Mouse (Mus musculus) limb, embryonic 13.5 days (tissue): Measurements from ENCODE around the gene Fam71f1. TPM values are rescaled to one million over a fixed set of nuclear protein-coding genes. Genes with fewer than 3 reads are reported as not detected.

Experiments used
- ATAC-seq: fragments of 200-750 bp; cut with Nextera tagmentation; 2 replicates; pipeline ENCODE4 v1.8.0; 2017; ENCODE audit warnings: low read depth, moderate number of reproducible peaks, moderate TSS enrichment; ENCODE audit not compliant: low FRiP score
- H3K27ac ChIP-seq: fragments of 300-500 bp; sonication (generic); 2 replicates; pipeline ENCODE4 v1.5.1; 2015; ENCODE audit warnings: inconsistent platforms, mild to moderate bottlenecking, moderate library complexity
- H3K27me3 ChIP-seq: fragments of 300-500 bp; sonication (generic); 2 replicates; pipeline ENCODE4 v1.6.1; 2015; ENCODE audit warnings: mild to moderate bottlenecking, inconsistent platforms
- H3K36me3 ChIP-seq: fragments of 300-500 bp; sonication (generic); 2 replicates; pipeline ENCODE4 v1.6.1; 2015; ENCODE audit warnings: inconsistent platforms, mild to moderate bottlenecking, moderate library complexity
- H3K4me1 ChIP-seq: fragments of 300-500 bp; sonication (generic); 2 replicates; pipeline ENCODE4 v1.6.1; 2015; ENCODE audit warnings: inconsistent platforms
- H3K4me2 ChIP-seq: fragments of 300-500 bp; sonication (generic); replicated peaks from 2 replicates; pipeline ENCODE4 v1.6.1; 2015; ENCODE audit warnings: inconsistent platforms, mild to moderate bottlenecking, moderate library complexity
- H3K4me3 ChIP-seq: fragments of 300-500 bp; sonication (generic); 2 replicates; pipeline ENCODE4 v1.5.1; 2015; ENCODE audit warnings: moderate library complexity, mild to moderate bottlenecking, inconsistent platforms
- H3K9ac ChIP-seq: fragments of 300-500 bp; sonication (generic); 2 replicates; pipeline ENCODE4 v1.6.1; 2015; ENCODE audit warnings: mild to moderate bottlenecking, inconsistent platforms
- H3K9me3 ChIP-seq: fragments of 300-500 bp; sonication (generic); 2 replicates; pipeline ENCODE4 v1.6.1; 2016; ENCODE audit warnings: inconsistent platforms
- WGBS: fragments of 180-500 bp; shearing (Covaris S2); methylation state at CpG from one replicate; pipeline ENCODE4 v1.1.7; 2015; 5-methylcytosine and 5-hydroxymethylcytosine counted together
- polyA plus RNA-seq: library from polyadenylated mRNA; unstranded; fragments of >200 nt; fragmentation: Nextera tagmentation; extraction: Ambion mirVana; gene quantifications from 2 replicates; pipeline ENCODE4 v1.2.1, GENCODE M21; 2015

The Fam71f1 gene
- polyA plus RNA-seq, 1 experiment from 2014 or later, result 0.14 TPM

GRCm38 (mm10) chr6:29379954-29380353 lies 61.0 kb downstream of the Fam71f1 start:
- no peak overlapping the region for H3K4me3 ChIP-seq
- peaks cover 47% of the 10 kb centered on the region for H3K36me3 ChIP-seq
- H3K9ac ChIP-seq, result no peak overlapping the region
- H3K27me3 ChIP-seq, result no peaks in the 10 kb centered on the region
- H3K4me2 ChIP-seq, result no peak overlapping the region
- ATAC-seq, result no peak
- H3K4me1 ChIP-seq, result no peaks in the 10 kb centered on the region
- no peak overlapping the region for H3K27ac ChIP-seq
- 92% methylated on average over 6 of the region's 6 CpGs for WGBS
- no peaks in the 10 kb centered on the region for H3K9me3 ChIP-seq

DNA sequence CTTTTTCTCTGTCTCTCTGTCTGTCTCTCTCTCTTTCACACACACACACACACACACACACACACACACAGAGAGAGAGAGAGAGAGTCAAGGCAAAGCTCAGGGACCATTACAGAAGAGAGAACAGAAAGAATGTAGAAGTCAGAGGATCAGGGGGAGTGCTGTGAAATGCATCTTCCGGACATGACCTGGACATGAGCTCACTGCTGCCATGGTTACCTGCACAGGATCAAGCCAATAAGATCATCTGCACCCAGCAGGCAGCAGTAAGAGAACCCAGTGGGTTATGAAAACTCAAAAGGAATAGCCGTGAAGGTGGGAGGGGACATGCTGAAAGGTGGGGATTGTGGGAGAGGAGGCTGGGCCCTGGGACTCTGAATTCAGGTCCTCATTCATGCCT lies 63.5 kb downstream of the Fam71f1 start:
- no peak overlapping the region for H3K9ac ChIP-seq

More for the DNA sequence above, 63.5 kb downstream of the Fam71f1 start:
- Histone ChIP-seq H3K27me3 (no peaks in the 10 kb centered on the region), H3K9me3 (no peaks in the 10 kb centered on the region), H3K36me3 (peaks cover 22% of the 10 kb centered on the region), H3K4me2 (no peak overlapping the region), H3K27ac (no peak overlapping the region), H3K4me1 (peaks cover 10% of the 10 kb centered on the region), H3K4me3 (no peak overlapping the region)
- ATAC-seq, result no peak
- 63% methylated on average over 2 of the region's 2 CpGs for WGBS

Other genes starting within 250 kb of the Fam71f1 start
- 46.6 and 52.3 TPM in 2 replicates for gene Rbm28, start 154.1 kb upstream of the Fam71f1 start, polyA plus RNA-seq
- 0.90 and 1.3 TPM in 2 replicates for gene Prrt4, start 139.6 kb upstream of the Fam71f1 start, polyA plus RNA-seq
- gene Impdh1, start 102.8 kb upstream of the Fam71f1 start, polyA plus RNA-seq, result 49.9 and 51.7 TPM in 2 replicates
- gene Hilpda, start 46.7 kb upstream of the Fam71f1 start, polyA plus RNA-seq, result 51.8 and 53.3 TPM in 2 replicates
- 0.38 and 0.99 TPM in 2 replicates for gene Fam71f2, start 39.5 kb upstream of the Fam71f1 start, polyA plus RNA-seq
- 436 and 476 TPM in 2 replicates for gene Calu, start 28.9 kb downstream of the Fam71f1 start, polyA plus RNA-seq
- gene Opn1sw, start 69.3 kb downstream of the Fam71f1 start, polyA plus RNA-seq, result 0.56 and 1.2 TPM in 2 replicates
- 28.2 and 31.6 TPM in 2 replicates for gene Ccdc136, start 77.2 kb downstream of the Fam71f1 start, polyA plus RNA-seq
- gene Flnc, start 114.1 kb downstream of the Fam71f1 start, polyA plus RNA-seq, result 17.4 and 21.7 TPM in 2 replicates
- gene Atp6v1f, start 148.6 kb downstream of the Fam71f1 start, polyA plus RNA-seq, result 222 and 234 TPM in 2 replicates
- 0.50 TPM in 1 of 2 replicates, not detected in the other for gene Atp6v1fnb, start 152.3 kb downstream of the Fam71f1 start, polyA plus RNA-seq
- gene Kcp, start 188.8 kb downstream of the Fam71f1 start, polyA plus RNA-seq, result 37.4 and 37.8 TPM in 2 replicates
- 2.7 and 3.6 TPM in 2 replicates for gene Irf5, start 207.5 kb downstream of the Fam71f1 start, polyA plus RNA-seq